Mouse (Mus musculus): ENCODE measurements at regions not wholly inside any gene's neighbourhood (a gene's known extent, or its start where the extent isn't known, plus 50 kb on each side); places are given as distances from the start of the nearest gene placed in this dataset.
A peak's percentile ranks its signal among the peaks of the same experiment; 100 is the strongest.

GRCm38 (mm10) chr12:59834809-59835208 lies 615.3 kb upstream of the Fbxo33 start:
- no peak for DNase-seq (ENCODE audit: extremely low read depth, low read depth)

GRCm38 (mm10) chr12:59822918-59823317 lies 603.4 kb upstream of the Fbxo33 start:
- no peak for DNase-seq (ENCODE audit: extremely low read depth, low read depth)

GRCm38 (mm10) chr12:59822435-59822834 lies 602.9 kb upstream of the Fbxo33 start:
- DNase-seq (ENCODE audit: extremely low read depth, low read depth), result no peak

GRCm38 (mm10) chr12:59821698-59822097 lies 602.2 kb upstream of the Fbxo33 start:
- no peak for DNase-seq (ENCODE audit: extremely low read depth, low read depth)

GRCm38 (mm10) chr12:59815965-59816364 lies 596.4 kb upstream of the Fbxo33 start:
- no peak for DNase-seq (ENCODE audit: extremely low read depth, low read depth)

GRCm38 (mm10) chr12:59814356-59814755 lies 594.8 kb upstream of the Fbxo33 start:
- no peak for DNase-seq (ENCODE audit: extremely low read depth, low read depth)

GRCm38 (mm10) chr12:59809224-59809623 lies 589.7 kb upstream of the Fbxo33 start:
- DNase-seq (ENCODE audit: extremely low read depth, low read depth), result no peak

GRCm38 (mm10) chr12:59798051-59798450 lies 578.5 kb upstream of the Fbxo33 start:
- DNase-seq (ENCODE audit: extremely low read depth, low read depth), result no peak

GRCm38 (mm10) chr12:59791473-59791872 lies 571.9 kb upstream of the Fbxo33 start:
- peak; percentile 7 for DNase-seq (ENCODE audit: extremely low read depth, low read depth)

- no peak for DNase-seq (ENCODE audit: extremely low read depth, low read depth)
Measured at GRCm38 (mm10) chr12:59786831-59787230, 567.3 kb upstream of the Fbxo33 start.

GRCm38 (mm10) chr12:59770980-59771379 lies 551.5 kb upstream of the Fbxo33 start:
- no peak for DNase-seq (ENCODE audit: extremely low read depth, low read depth)

GRCm38 (mm10) chr12:59762260-59762659 lies 542.7 kb upstream of the Fbxo33 start:
- no peak for DNase-seq (ENCODE audit: extremely low read depth, low read depth)

GRCm38 (mm10) chr12:59744768-59745167 lies 525.2 kb upstream of the Fbxo33 start:
- no peak for DNase-seq (ENCODE audit: extremely low read depth, low read depth)

GRCm38 (mm10) chr12:59743211-59743610 lies 523.7 kb upstream of the Fbxo33 start:
- no peak for DNase-seq (ENCODE audit: extremely low read depth, low read depth)

- no peak for DNase-seq (ENCODE audit: extremely low read depth, low read depth)
Measured at GRCm38 (mm10) chr12:59724951-59725350, 505.4 kb upstream of the Fbxo33 start.

GRCm38 (mm10) chr12:59722471-59723182 lies 503.1 kb upstream of the Fbxo33 start:
- DNase-seq (ENCODE audit: extremely low read depth, low read depth), result no peak

GRCm38 (mm10) chr12:59713216-59713615 lies 493.7 kb upstream of the Fbxo33 start:
- no peak for DNase-seq (ENCODE audit: extremely low read depth, low read depth)

GRCm38 (mm10) chr12:59683235-59683634 lies 463.7 kb upstream of the Fbxo33 start:
- no peak for DNase-seq (ENCODE audit: extremely low read depth, low read depth)

GRCm38 (mm10) chr12:59663161-59663560 lies 443.6 kb upstream of the Fbxo33 start:
- DNase-seq (ENCODE audit: extremely low read depth, low read depth), result no peak

- no peak for DNase-seq (ENCODE audit: extremely low read depth, low read depth)
Measured at GRCm38 (mm10) chr12:59630678-59631077, 411.2 kb upstream of the Fbxo33 start.

GRCm38 (mm10) chr12:59623147-59623546 lies 403.6 kb upstream of the Fbxo33 start:
- no peak for DNase-seq (ENCODE audit: extremely low read depth, low read depth)

GRCm38 (mm10) chr12:59621132-59621531 lies 401.6 kb upstream of the Fbxo33 start:
- DNase-seq (ENCODE audit: extremely low read depth, low read depth), result no peak

- DNase-seq (ENCODE audit: extremely low read depth, low read depth), result no peak
Measured at GRCm38 (mm10) chr12:59620340-59620739, 400.8 kb upstream of the Fbxo33 start.

GRCm38 (mm10) chr12:59616075-59616474 lies 396.6 kb upstream of the Fbxo33 start:
- DNase-seq (ENCODE audit: extremely low read depth, low read depth), result no peak
